Mouse (Mus musculus): ENCODE results near the gene Nrn1l. TPM values are rescaled to one million over a fixed set of nuclear protein-coding genes. Genes with fewer than 3 reads are reported as not detected.

Nrn1l gene
- polyA plus RNA-seq, 2 experiments, result 0.22 TPM; not detected in 1

DNA sequence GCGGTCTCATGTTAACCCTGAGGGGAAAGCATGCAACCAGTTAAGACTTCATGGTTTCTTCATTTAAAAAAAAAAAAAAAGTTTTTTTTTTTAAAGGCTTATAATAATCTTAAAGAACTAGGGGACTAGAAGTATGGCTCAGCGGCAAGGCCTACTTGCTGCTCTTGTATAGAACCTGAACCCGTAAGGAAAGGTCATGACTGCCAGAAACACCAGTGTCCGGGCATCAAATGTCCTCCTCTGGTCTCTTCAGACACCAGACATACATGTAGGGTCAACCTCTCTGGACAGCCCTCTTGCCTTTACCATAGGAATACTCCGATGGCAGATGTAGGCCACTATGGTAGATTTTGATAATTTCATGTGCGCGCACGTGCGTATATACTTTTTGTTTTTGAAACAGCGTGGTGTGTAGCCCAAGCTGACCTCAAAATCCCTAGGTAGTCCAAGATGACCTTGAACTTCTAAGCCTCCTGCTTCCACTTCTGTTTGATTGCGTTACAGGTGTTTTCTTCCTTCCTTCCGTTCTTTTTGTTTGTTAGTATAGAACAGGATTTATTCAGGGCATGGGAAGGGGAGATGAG is 41.1 kb upstream of the Nrn1l start:
- H3K4me3 ChIP-seq (ENCODE audit: insufficient read depth in 1 of 2, low read depth in 2 of 2, low read length in 2 of 2), result peak overlapping the region; percentile 69 to 76; a peak in 3 of 4 replicates
- 71% methylated on average over 12 of the region's 12 CpGs for WGBS (ENCODE audit: insufficient replicate concordance)
- peak overlapping the region; percentile 75 for H3K9ac ChIP-seq (replicated peaks)
- no peaks in the 10 kb centered on the region for H3K27me3 ChIP-seq (ENCODE audit: control insufficient read depth, insufficient read depth, low read length)
- DNase-seq (ENCODE audit: low read depth in 3 of 3, low spot score in 3 of 3) (no peak), ATAC-seq (ENCODE audit: insufficient read depth) (no peak)
- H3K4me1 ChIP-seq (replicated peaks; ENCODE audit: control insufficient read depth in 2 of 2, insufficient read depth in 2 of 2, low read length in 1 of 2), result peaks cover 18 to 22% of the 10 kb centered on the region in 2 experiments
- H3K4me2 ChIP-seq (ENCODE audit: low read depth), result peak overlapping the region; percentile 74
- TF ChIP-seq EP300 (IDR thresholded peaks at IDR 0.05; ENCODE audit: low read depth) (no peak), CTCF (IDR thresholded peaks at IDR 0.05; ENCODE audit: low read depth) (no peak)
- H3K9me3 ChIP-seq (ENCODE audit: control insufficient read depth, low read length), result no peaks in the 10 kb centered on the region
- H3K27ac ChIP-seq, result no peak overlapping the region; the same call in 1 of the 2 replicates
- peaks cover 15% of the 10 kb centered on the region for H3K36me3 ChIP-seq (replicated peaks; ENCODE audit: control insufficient read depth, insufficient read depth, low read depth)

GRCm38 (mm10) chr8:105853178-105853577 is 40.2 kb upstream of the Nrn1l start, which contains the start of gene Cenpt:
Gene Cenpt (minus strand): TSS chr8:105853278.
- Histone ChIP-seq H3K9me3 (ENCODE audit: control insufficient read depth, low read length) (no peaks in the 10 kb centered on the region), H3K27ac (no peak within 1 kb of the TSS; the same call in none of the 2 replicates), H3K4me2 (ENCODE audit: low read depth) (peak within 1 kb of the TSS; percentile 74), H3K4me1 (replicated peaks; ENCODE audit: control insufficient read depth in 2 of 2, insufficient read depth in 2 of 2, low read length in 1 of 2) (peaks cover 26 to 29% of the 10 kb centered on the region in 2 experiments), H3K27me3 (ENCODE audit: control insufficient read depth, insufficient read depth, low read length) (no peaks in the 10 kb centered on the region), H3K4me3 (ENCODE audit: insufficient read depth in 1 of 2, low read depth in 2 of 2, low read length in 2 of 2) (peak within 1 kb of the TSS in 1 of 2 experiments; percentile 69; a peak in 2 of 4 replicates), H3K36me3 (replicated peaks; ENCODE audit: control insufficient read depth, insufficient read depth, low read depth) (peaks cover 8% of the 10 kb centered on the region), H3K9ac (replicated peaks) (peak within 1 kb of the TSS; percentile 75; the same call in 1 of the 2 replicates)
- ATAC-seq (ENCODE audit: insufficient read depth) (no peak), DNase-seq (ENCODE audit: low read depth in 3 of 3, low spot score in 3 of 3) (no peak)
- TF ChIP-seq CTCF (IDR thresholded peaks at IDR 0.05; ENCODE audit: low read depth) (no peak), EP300 (IDR thresholded peaks at IDR 0.05; ENCODE audit: low read depth) (no peak)
- 76% methylated on average over 3 of the region's 3 CpGs for WGBS (ENCODE audit: insufficient replicate concordance)

DNA sequence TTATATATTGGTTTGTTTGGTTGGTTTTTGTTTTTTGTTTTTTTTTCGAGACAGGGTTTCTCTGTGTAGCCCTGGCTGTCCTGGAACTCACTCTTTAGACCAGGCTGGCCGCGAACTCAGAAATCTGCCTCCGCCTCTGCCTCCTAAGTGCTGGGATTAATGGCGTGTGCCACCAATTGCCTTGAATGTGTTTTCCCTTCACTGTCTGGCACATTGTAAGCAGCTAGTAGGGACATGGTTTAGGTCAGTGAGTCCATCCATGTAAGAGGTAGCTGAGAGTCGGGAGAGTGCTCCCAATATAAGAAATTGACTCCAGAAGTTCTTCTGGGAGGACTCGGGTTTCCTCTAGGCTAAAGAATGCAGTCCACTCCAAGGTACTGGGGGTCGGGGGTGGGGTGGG is 39.1 kb upstream of the Nrn1l start:
- TF ChIP-seq EP300 (IDR thresholded peaks at IDR 0.05; ENCODE audit: low read depth), result no peak
- TF ChIP-seq CTCF (IDR thresholded peaks at IDR 0.05; ENCODE audit: low read depth), result no peak
- H3K4me1 ChIP-seq (replicated peaks; ENCODE audit: control insufficient read depth in 2 of 2, insufficient read depth in 2 of 2, low read length in 1 of 2), result peaks cover 35 to 39% of the 10 kb centered on the region in 2 experiments

DNA sequence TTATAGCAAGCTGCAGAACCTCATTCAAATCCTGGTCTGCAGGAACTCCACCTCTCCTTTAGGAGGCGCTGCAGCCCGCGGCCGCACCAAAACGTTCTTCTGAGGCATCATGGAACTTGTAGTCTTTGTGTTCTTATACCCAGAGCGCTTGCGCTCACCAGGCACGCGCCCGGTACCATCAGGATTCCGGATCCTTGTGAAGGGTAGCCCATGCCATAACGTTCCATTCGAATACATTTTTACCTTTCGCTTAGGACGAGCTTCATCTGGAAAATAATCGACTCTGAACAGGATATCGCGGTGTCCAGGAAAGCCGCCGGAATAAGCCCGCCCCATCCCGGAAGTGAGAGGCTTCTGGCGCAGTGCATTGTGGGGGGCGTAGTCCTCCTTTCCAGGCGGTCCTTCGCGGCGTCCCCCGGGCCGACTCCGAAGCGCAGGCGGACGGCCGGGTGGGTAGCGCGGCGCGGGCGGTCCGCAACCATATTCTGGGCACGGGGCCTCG is 38.6 kb upstream of the Nrn1l start, which contains the start of gene Thap11:
Gene Thap11, plus strand, starts transcription at position 418 of the 502 bp plus-strand sequence.
- Histone ChIP-seq H3K36me3 (replicated peaks; ENCODE audit: control insufficient read depth, insufficient read depth, low read depth) (no peaks in the 10 kb centered on the region; the same call in 1 of the 2 replicates), H3K9me3 (ENCODE audit: control insufficient read depth, low read length) (no peaks in the 10 kb centered on the region), H3K27me3 (ENCODE audit: control insufficient read depth, insufficient read depth, low read length) (no peaks in the 10 kb centered on the region), H3K4me3 (ENCODE audit: insufficient read depth in 1 of 2, low read depth in 2 of 2, low read length in 2 of 2) (peak within 1 kb of the TSS; percentile 70 to 72), H3K27ac (peak within 1 kb of the TSS; percentile 71), H3K4me2 (ENCODE audit: low read depth) (peak within 1 kb of the TSS; percentile 99), H3K9ac (replicated peaks) (peak within 1 kb of the TSS; percentile 85), H3K4me1 (replicated peaks; ENCODE audit: control insufficient read depth in 2 of 2, insufficient read depth in 2 of 2, low read length in 1 of 2) (peaks cover 39 to 44% of the 10 kb centered on the region in 2 experiments)
- peak; percentile 87 to 90 (median 88) for DNase-seq (ENCODE audit: low read depth in 3 of 3, low spot score in 3 of 3)
- WGBS (ENCODE audit: insufficient replicate concordance), result under 1% methylated on average over 43 of the region's 43 CpGs
- 0 out of 2 replicates have a peak, but pooled peaks have one; percentile 35 for TF ChIP-seq EP300 (IDR thresholded peaks at IDR 0.05; ENCODE audit: low read depth)
- TF ChIP-seq CTCF (IDR thresholded peaks at IDR 0.05; ENCODE audit: low read depth), result peak; percentile 93
- ATAC-seq (ENCODE audit: insufficient read depth), result peak; percentile 86

More for the DNA sequence above, 39.1 kb upstream of the Nrn1l start:
- H3K4me3 ChIP-seq (ENCODE audit: insufficient read depth in 1 of 2, low read depth in 2 of 2, low read length in 2 of 2), result peak overlapping the region in 1 of 2 experiments; percentile 70; a peak in 2 of 4 replicates
- H3K9ac ChIP-seq (replicated peaks), result peak overlapping the region; percentile 31
- no peak for ATAC-seq (ENCODE audit: insufficient read depth)
- WGBS (ENCODE audit: insufficient replicate concordance), result 21% methylated on average over 8 of the region's 8 CpGs
- DNase-seq (ENCODE audit: low read depth in 3 of 3, low spot score in 3 of 3), result no peak
- H3K9me3 ChIP-seq (ENCODE audit: control insufficient read depth, low read length), result no peaks in the 10 kb centered on the region
- H3K36me3 ChIP-seq (replicated peaks; ENCODE audit: control insufficient read depth, insufficient read depth, low read depth), result no peaks in the 10 kb centered on the region; the same call in 1 of the 2 replicates
- no peak overlapping the region for H3K27ac ChIP-seq
- no peaks in the 10 kb centered on the region for H3K27me3 ChIP-seq (ENCODE audit: control insufficient read depth, insufficient read depth, low read length)
- H3K4me2 ChIP-seq (ENCODE audit: low read depth), result peak overlapping the region; percentile 49

All from liver, embryonic 14.5 days (tissue).